Mouse (Mus musculus) spleen, adult 2 months (tissue): ENCODE data around the gene Olfr492. TPM values are rescaled to one million over a fixed set of nuclear protein-coding genes. Genes with fewer than 3 reads are reported as not detected.

Source experiments
- DNase-seq, 2 experiments: peaks; one replicate each; pipeline versions ENCODE4 v3.0.0 to v3.0.0-alpha.2; 2012 to 2021; ENCODE audit warnings: low spot score in 2 of 2, low read depth in 1 of 2
- H3K27ac ChIP-seq: fragments of 200-500 bp; 2 replicates; pipeline ENCODE4 v1.5.1; 2012; ENCODE audit warnings: low read length, inconsistent platforms; ENCODE audit not compliant: insufficient read depth
- H3K27me3 ChIP-seq: fragments of 200-500 bp; 2 replicates; pipeline ENCODE4 v1.6.1; 2012; ENCODE audit warnings: mild to moderate bottlenecking, moderate library complexity, low read length, inconsistent platforms; ENCODE audit not compliant: control insufficient read depth, insufficient read depth
- H3K36me3 ChIP-seq: fragments of 200-500 bp; 2 replicates; pipeline ENCODE4 v1.6.1; 2012; ENCODE audit warnings: mild to moderate bottlenecking, low read length, inconsistent platforms; ENCODE audit not compliant: control insufficient read depth, insufficient read depth
- H3K4me1 ChIP-seq: fragments of 200-500 bp; 2 replicates; pipeline ENCODE4 v1.6.1; 2011; ENCODE audit warnings: inconsistent platforms; ENCODE audit not compliant: control insufficient read depth, insufficient read depth, insufficient read length
- H3K4me3 ChIP-seq: fragments of 200-500 bp; 2 replicates; pipeline ENCODE4 v1.5.1; 2011; ENCODE audit warnings: mild to moderate bottlenecking, inconsistent platforms; ENCODE audit not compliant: insufficient read depth, insufficient read length; ENCODE audit errors: extremely low read depth
- CTCF ChIP-seq: fragments of 200-500 bp; IDR thresholded peaks from 2 replicates; pipeline ENCODE4 v1.5.1; 2011; ENCODE audit warnings: mild to moderate bottlenecking, inconsistent platforms; ENCODE audit not compliant: insufficient read depth, insufficient read length, insufficient replicate concordance; ENCODE audit errors: extremely low read depth
- POLR2A ChIP-seq: fragments of 200-500 bp; IDR thresholded peaks from 2 replicates; pipeline ENCODE4 v1.6.1; 2011; ENCODE audit warnings: low read depth, low read length, inconsistent platforms
- WGBS: fragments of 180-500 bp; shearing (Covaris S2); methylation state at CpG from one replicate; pipeline ENCODE4 v1.1.7; 2018; 5-methylcytosine and 5-hydroxymethylcytosine counted together
- polyA plus RNA-seq: library from polyadenylated mRNA; depleted of rRNA; stranded (reverse); fragments of >200 nt; gene quantifications from 2 replicates; pipeline ENCODE4 v1.2.3, GENCODE M21; 2012; rRNA removed

Olfr492 gene
- polyA plus RNA-seq, result not detected in 2 replicates

DNA sequence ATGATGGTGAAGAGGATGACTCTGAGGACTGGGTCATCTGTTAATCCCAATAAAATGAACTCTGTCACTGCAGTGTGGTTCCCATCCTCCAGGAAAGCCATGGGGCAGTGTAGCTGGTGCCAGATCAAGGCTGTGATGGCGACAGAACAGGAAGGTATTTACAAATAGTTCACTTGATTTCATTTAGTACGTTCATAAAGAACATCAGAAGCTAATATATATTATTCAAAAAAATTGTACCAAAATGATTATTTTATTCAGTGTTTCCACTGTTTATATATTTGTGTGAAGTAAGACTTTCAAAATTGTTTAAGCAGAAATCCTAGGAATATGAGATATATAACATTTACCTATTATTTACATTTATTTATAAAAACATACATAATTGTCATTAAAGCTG lies at the start of gene Olfr492:
Olfr492 (minus strand) TSS at position 101 of the 400 bp plus-strand sequence.
- 72% methylated on average over 2 of the region's 2 CpGs for WGBS
- no peak for TF ChIP-seq POLR2A
- TF ChIP-seq CTCF, result no peak
- Histone ChIP-seq H3K27ac (no peak within 1 kb of the TSS), H3K4me1 (no peaks in the 10 kb centered on the region), H3K27me3 (no peaks in the 10 kb centered on the region), H3K4me3 (no peak within 1 kb of the TSS), H3K36me3 (no peaks in the 10 kb centered on the region)
- no peak for DNase-seq

DNA sequence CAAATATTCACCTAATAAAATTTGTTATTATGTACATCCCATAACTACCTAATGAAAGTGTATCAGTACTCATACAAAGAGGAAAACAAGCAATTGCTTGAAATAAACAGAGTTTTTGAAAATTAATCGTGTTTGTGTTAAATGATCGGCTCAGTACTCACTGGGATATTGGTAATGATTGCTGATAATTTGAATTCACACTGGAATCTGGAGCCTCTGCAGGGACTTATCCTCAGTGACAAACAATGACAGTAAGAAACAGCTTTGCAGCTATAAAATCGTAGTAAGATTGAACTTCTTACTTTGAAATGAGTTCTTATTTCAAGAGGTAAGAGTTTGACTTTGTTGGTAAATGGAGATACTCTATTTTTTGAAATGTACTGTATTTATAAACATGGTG lies 41.6 kb upstream of the Olfr492 start, which contains the start of gene Olfr494:
Olfr494 (plus strand) TSS at position 301 of the 400 bp plus-strand sequence.
- Histone ChIP-seq H3K4me3 (no peak within 1 kb of the TSS), H3K27ac (no peak within 1 kb of the TSS), H3K36me3 (no peaks in the 10 kb centered on the region), H3K4me1 (no peaks in the 10 kb centered on the region), H3K27me3 (no peaks in the 10 kb centered on the region)
- TF ChIP-seq CTCF, result no peak
- no peak for TF ChIP-seq POLR2A
- 79% methylated on average over 3 of the region's 3 CpGs for WGBS
- DNase-seq, result no peak

- 69% methylated on average over 1 of the region's 1 CpGs for whole genome bisulfite sequencing
Observed at GRCm38 (mm10) chr7:108346879-108347278, 23.4 kb upstream of the Olfr492 start, which contains the start of gene Olfr493. TSS of gene Olfr493 (minus strand) at chr7:108346979.

GRCm38 (mm10) chr7:108313151-108313550 lies 10.3 kb downstream of the Olfr492 start, which contains the start of gene Olfr491:
TSS of gene Olfr491 (plus strand) at chr7:108313451.
- H3K27me3 ChIP-seq, result no peaks in the 10 kb centered on the region
- H3K4me3 ChIP-seq, result no peak within 1 kb of the TSS
- no peaks in the 10 kb centered on the region for H3K4me1 ChIP-seq
- WGBS, result 71% methylated on average over 1 of the region's 1 CpGs
- DNase-seq, result no peak
- no peaks in the 10 kb centered on the region for H3K36me3 ChIP-seq
- H3K27ac ChIP-seq, result no peak within 1 kb of the TSS
- no peak for TF ChIP-seq CTCF

More at GRCm38 (mm10) chr7:108346879-108347278, 23.4 kb upstream of the Olfr492 start, which contains the start of gene Olfr493:
- TF ChIP-seq CTCF (no peak), POLR2A (no peak)
- Histone ChIP-seq H3K27ac (no peak within 1 kb of the TSS), H3K4me3 (no peak within 1 kb of the TSS), H3K27me3 (no peaks in the 10 kb centered on the region), H3K36me3 (no peaks in the 10 kb centered on the region), H3K4me1 (no peaks in the 10 kb centered on the region)
- DNase-seq, result no peak

DNA sequence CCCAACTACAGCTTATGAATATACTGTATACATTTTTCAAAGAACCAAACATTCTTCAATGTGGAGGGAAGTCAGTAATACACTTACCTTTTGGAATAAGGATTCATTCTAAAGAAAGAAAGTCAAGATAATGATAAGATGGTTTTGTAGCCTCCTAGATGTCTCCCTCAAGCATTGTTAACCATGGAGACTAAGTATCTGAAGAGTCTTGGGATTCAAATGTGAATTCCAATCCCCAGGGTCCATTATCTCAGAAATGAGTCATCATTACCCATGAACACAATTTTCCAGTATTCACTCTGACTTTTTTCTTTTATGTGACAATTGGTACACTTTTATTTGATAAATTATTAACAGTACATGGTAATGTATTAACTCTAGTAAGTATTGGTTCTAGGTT lies 34.6 kb downstream of the Olfr492 start, which contains the start of gene Olfr490:
Olfr490 (minus strand) TSS at position 101 of the 400 bp plus-strand sequence.
- TF ChIP-seq POLR2A, result no peak
- TF ChIP-seq CTCF, result no peak
- H3K36me3 ChIP-seq, result no peaks in the 10 kb centered on the region
- H3K4me1 ChIP-seq, result no peaks in the 10 kb centered on the region
- H3K27ac ChIP-seq, result no peak within 1 kb of the TSS
- DNase-seq, result no peak
- no peak within 1 kb of the TSS for H3K4me3 ChIP-seq
- H3K27me3 ChIP-seq, result no peaks in the 10 kb centered on the region

Other genes with a start within 250 kb of the Olfr492 start
- not detected in 2 replicates for gene Olfr481, start 243.8 kb downstream of the Olfr492 start, polyA plus RNA-seq
- gene Olfr482, start 226.1 kb downstream of the Olfr492 start, polyA plus RNA-seq, result not detected in 2 replicates
- not detected in 2 replicates for gene Olfr483, start 222.8 kb downstream of the Olfr492 start, polyA plus RNA-seq
- not detected in 2 replicates for gene Olfr484, start 196.2 kb downstream of the Olfr492 start, polyA plus RNA-seq
- not detected in 2 replicates for gene Olfr485, start 163.8 kb downstream of the Olfr492 start, polyA plus RNA-seq
- not detected in 2 replicates for gene Olfr486, start 150.9 kb downstream of the Olfr492 start, polyA plus RNA-seq
- not detected in 2 replicates for gene Olfr487, start 109.0 kb downstream of the Olfr492 start, polyA plus RNA-seq
- gene Olfr488, start 65.3 kb downstream of the Olfr492 start, polyA plus RNA-seq, result not detected in 2 replicates
- gene Olfr490, start 34.7 kb downstream of the Olfr492 start, polyA plus RNA-seq, result not detected in 2 replicates
- gene Olfr491, start 10.2 kb downstream of the Olfr492 start, polyA plus RNA-seq, result not detected in 2 replicates
- not detected in 2 replicates for gene Olfr493, start 23.3 kb upstream of the Olfr492 start, polyA plus RNA-seq
- not detected in 2 replicates for gene Olfr494, start 41.7 kb upstream of the Olfr492 start, polyA plus RNA-seq
- gene Olfr495, start 69.5 kb upstream of the Olfr492 start, polyA plus RNA-seq, result not detected in 2 replicates
- not detected in 2 replicates for gene Olfr497, start 96.7 kb upstream of the Olfr492 start, polyA plus RNA-seq
- gene Olfr498, start 141.7 kb upstream of the Olfr492 start, polyA plus RNA-seq, result not detected in 2 replicates
- gene Olfr502, start 201.4 kb upstream of the Olfr492 start, polyA plus RNA-seq, result not detected in 2 replicates
- gene Olfr503, start 220.9 kb upstream of the Olfr492 start, polyA plus RNA-seq, result not detected in 2 replicates
- gene Olfr504, start 242.1 kb upstream of the Olfr492 start, polyA plus RNA-seq, result not detected in 2 replicates